Mouse (Mus musculus): ENCODE results near the gene Sez6.
A peak's percentile ranks its signal among the peaks of the same experiment; 100 is the strongest.

The Sez6 gene

GRCm38 (mm10) chr11:77981609-77982440 lies 51.2 kb downstream of the Sez6 start:
- DNase-seq, result peak; percentile 94 to 100

DNA sequence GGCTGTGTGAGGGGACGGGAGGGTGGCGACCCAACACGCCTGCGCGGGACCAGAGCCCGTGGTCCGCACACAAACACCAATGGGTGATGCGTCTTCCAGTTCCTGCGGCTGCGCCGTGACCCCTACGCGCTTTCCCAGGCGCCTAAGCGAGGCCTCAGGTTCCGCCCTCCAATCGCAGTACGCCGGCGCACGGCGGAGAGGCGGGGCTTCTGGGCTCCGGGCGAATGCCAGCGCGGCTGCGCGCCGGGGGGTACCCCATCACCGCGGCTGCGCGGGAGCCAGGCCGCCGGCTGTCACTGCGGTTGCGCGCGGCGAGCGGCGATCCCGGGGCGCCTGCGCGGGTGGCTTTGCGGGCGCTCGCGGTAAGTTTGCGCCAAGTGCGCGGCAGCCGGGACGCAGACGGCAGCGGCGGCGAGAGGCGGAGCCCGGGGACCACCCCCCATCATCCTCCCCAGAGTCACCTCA lies 51.9 kb downstream of the Sez6 start, which contains the start of gene Phf12:
Gene Phf12 (plus strand): TSS at position 314 of the 465 bp plus-strand sequence.
- DNase-seq, result peak; percentile 99 to 100

- DNase-seq, result peak; percentile 33 to 57
These were observed 52.8 kb downstream of the Sez6 start for GRCm38 (mm10) chr11:77983191-77983936.

GRCm38 (mm10) chr11:77983937-77984835 lies 53.6 kb downstream of the Sez6 start:
- DNase-seq, result peak; percentile 67 to 84

DNA sequence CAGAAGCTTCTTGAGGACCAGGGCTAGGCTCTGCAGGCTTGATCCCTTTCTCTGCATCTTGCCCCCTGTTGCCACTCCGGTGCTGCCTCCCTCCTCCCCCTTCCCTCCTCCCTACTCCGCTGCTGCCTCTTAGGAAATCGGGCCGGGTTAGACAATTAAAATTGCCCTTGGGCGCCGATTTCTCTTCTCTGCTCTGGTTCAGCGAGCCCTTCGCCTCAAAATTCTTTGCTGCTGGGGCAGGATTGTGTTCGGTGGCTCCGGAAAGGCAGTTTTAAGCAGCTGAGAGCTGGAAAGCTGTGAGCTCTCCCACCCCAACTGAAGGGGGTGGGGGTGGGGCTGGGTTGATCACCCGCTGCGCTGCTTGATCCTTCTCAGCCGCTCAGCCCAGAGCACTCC lies 54.2 kb downstream of the Sez6 start:
- peak; percentile 69 to 71 for DNase-seq

- no peak for DNase-seq
These were observed 55.0 kb downstream of the Sez6 start for GRCm38 (mm10) chr11:77985541-77986065.

DNA sequence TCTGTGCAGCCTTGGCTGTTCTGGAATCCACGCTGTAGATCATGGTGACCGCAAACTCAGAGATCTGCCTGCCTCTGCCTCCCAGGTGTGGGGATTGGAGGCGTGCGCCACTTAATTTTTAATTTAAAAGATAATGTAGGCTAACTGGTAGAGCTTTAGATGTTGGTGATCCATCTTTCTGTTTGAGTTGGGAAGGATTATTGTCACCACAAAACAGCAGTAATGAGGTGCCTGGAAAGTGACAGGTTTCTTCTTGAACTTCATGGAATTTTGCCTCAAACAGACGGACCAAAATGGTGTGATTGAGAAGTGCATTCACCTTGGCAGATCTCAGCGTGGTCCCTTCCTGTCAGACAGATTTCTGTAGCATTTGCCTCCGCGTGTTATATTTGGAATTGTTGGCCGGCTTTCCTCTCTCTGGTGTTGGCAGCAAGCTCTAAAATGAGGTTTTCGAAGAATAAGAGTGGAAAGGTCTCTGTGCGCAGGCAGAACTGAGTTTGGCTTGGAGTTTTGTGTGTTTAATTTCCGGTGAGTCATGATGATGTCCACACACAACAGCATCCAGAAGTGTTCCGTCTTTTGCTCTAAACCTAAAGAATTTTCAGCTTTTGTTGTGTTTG lies 58.6 kb downstream of the Sez6 start:
- no peak for DNase-seq

DNA sequence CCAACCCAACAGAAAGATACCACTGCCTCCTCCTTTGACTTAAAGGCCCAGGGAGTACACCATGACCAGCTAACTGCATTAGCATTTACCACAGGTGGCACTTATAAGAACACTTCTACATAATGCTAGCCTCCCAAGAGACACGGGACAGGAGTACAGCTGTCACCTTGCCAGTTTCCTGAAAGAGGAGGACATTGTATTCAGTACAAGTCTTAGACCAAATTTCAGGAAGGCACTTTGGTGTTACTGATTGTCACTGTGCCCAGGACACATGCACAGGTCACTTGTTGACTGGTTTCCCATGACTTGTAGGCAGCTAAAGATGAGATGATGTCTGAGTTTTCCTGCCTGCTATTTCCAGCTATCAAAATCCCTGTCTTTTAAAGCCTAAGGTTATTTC lies 65.0 kb downstream of the Sez6 start:
- peak; percentile 13 to 27 for DNase-seq

GRCm38 (mm10) chr11:78006446-78006845 lies 75.8 kb downstream of the Sez6 start:
- DNase-seq, result no peak

DNA sequence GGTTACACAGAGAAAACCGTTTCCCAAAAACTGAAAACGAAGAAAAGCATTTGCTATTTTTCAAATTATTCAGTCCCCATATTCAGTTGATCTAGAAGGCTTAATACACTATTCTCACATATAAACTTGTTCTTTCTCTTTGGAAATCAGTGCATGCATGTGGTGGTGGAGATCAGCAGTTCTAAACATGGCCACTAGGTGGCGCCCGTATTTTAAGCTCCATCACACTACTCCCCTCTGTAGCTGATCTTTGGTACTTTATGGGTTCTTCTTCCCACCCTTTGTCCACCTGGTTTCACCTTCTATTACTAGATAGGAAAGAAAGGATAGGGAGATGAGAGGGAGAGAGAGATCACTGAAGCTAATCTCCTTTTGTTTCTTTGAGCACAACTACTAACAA lies 89.1 kb downstream of the Sez6 start:
- peak; percentile 67 to 90 for DNase-seq

- peak in 1 of 2 experiments; percentile 67 for DNase-seq
These were observed 93.0 kb downstream of the Sez6 start for GRCm38 (mm10) chr11:78023607-78024006.

Data from kidney, postnatal 36 days (tissue).